In the genomic region with DNA sequence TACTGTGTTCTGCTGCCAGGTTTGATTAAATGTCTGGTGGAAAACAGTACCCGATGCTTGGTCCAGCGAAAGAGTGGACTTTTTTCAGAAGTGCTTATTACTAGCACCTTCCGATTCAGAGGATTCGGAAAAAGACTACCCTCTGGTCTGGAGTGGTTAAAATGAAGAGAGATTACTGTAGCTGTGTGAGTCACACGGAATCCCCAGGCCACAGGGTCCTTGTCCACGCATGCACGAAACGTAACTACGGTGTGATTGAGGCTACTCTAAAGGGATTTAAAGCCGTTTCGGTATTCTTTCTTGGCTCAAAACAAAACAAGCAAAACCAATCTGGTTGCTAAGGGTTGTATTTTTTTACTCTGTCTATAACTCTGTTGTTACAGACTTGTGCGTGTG, we compare ENCODE assay signal across 8 mouse cellular contexts. TPM values are rescaled to one million over a fixed set of nuclear protein-coding genes. Genes with fewer than 3 reads are reported as not detected.
DNase-seq lines count a peak whose midpoint lies in the region; ATAC-seq lines count a peak whose summit lies in the region.

No protein-coding gene starts in this region.

- H3K4me1 ChIP-seq in erythroblast, embryonic 14.5 days (ENCODE audit: control insufficient read depth): peaks cover 7% of the 10 kb centered on the region
- H3K4me1 ChIP-seq in limb, embryonic 13.5 days: peaks cover 21% of the 10 kb centered on the region
- peaks cover 8% of the 10 kb centered on the region for H3K4me1 ChIP-seq in stomach, embryonic 16.5 days (ENCODE audit: control insufficient read depth, insufficient read depth, low read length)

- H3K4me2 ChIP-seq in limb, embryonic 13.5 days (replicated peaks): peak overlapping the region; percentile 100
- H3K4me2 ChIP-seq in stomach, embryonic 16.5 days (ENCODE audit: low read depth, low read length): peak overlapping the region; percentile 75

- H3K4me3 ChIP-seq in erythroblast, embryonic 14.5 days (replicated peaks): peak overlapping the region; percentile 60
- peak overlapping the region; percentile 64 for H3K4me3 ChIP-seq in limb, embryonic 13.5 days
- H3K4me3 ChIP-seq in stomach, embryonic 16.5 days (replicated peaks; ENCODE audit: low read length): peak overlapping the region; percentile 67

- H3K9me3 ChIP-seq in erythroblast, embryonic 14.5 days (ENCODE audit: control insufficient read depth, low read length): no peaks in the 10 kb centered on the region; the same call in 1 of the 2 replicates
- no peaks in the 10 kb centered on the region for H3K9me3 ChIP-seq in limb, embryonic 13.5 days
- H3K9me3 ChIP-seq in stomach, embryonic 16.5 days (replicated peaks; ENCODE audit: control insufficient read depth, low read length): no peaks in the 10 kb centered on the region

- peak; percentile 35 for DNase-seq in retina, embryonic 14.5 days (ENCODE audit: low spot score)
- DNase-seq in retina, postnatal 1 day: no peak
- DNase-seq in c-Kit-positive CD71-positive TER-119-positive erythroid progenitor cells, embryonic 14.5 days (ENCODE audit: low spot score): no peak
- no peak for DNase-seq in left cerebral cortex, adult 11 months (ENCODE audit: low spot score)

- no peak overlapping the region for H3K27ac ChIP-seq in limb, embryonic 13.5 days
- H3K27ac ChIP-seq in stomach, embryonic 16.5 days (ENCODE audit: low read length): peak overlapping the region; percentile 89

- no peak overlapping the region for H3K9ac ChIP-seq in limb, embryonic 13.5 days
- H3K9ac ChIP-seq in stomach, embryonic 16.5 days (ENCODE audit: low read length): peak overlapping the region; percentile 79

- H3K36me3 ChIP-seq in erythroblast, embryonic 14.5 days (ENCODE audit: control insufficient read depth): no peaks in the 10 kb centered on the region
- H3K36me3 ChIP-seq in limb, embryonic 13.5 days: no peaks in the 10 kb centered on the region
- no peaks in the 10 kb centered on the region for H3K36me3 ChIP-seq in stomach, embryonic 16.5 days (ENCODE audit: control insufficient read depth, insufficient read depth, low read length)

- 6% methylated on average over 12 of the region's 12 CpGs for WGBS in limb, embryonic 13.5 days
- WGBS in stomach, embryonic 16.5 days: 5% methylated on average over 12 of the region's 12 CpGs

- H3K27me3 ChIP-seq in erythroblast, embryonic 14.5 days (ENCODE audit: control insufficient read depth): peaks cover 55% of the 10 kb centered on the region
- H3K27me3 ChIP-seq in limb, embryonic 13.5 days: peaks cover 62% of the 10 kb centered on the region
- peaks cover 25% of the 10 kb centered on the region for H3K27me3 ChIP-seq in stomach, embryonic 16.5 days (ENCODE audit: control insufficient read depth, insufficient read depth, low read length)

- ATAC-seq in erythroblast, adult 5-6 weeks (replicated peaks; ENCODE audit: low FRiP score, poor library complexity, severe bottlenecking): no peak
- ATAC-seq in limb, embryonic 13.5 days (ENCODE audit: low FRiP score, low read depth): no peak
- no peak for ATAC-seq in stomach, embryonic 16.5 days (ENCODE audit: insufficient read depth, low FRiP score)

RNA-seq across cellular contexts. Expression of a gene that starts 0.5 kb away (rescaled TPM):
- not detected in 2 replicates for polyA plus RNA-seq in erythroblast, embryonic 14.5 days (2012)
- not detected in 2 replicates for total RNA-seq in erythroblast, adult 5-6 weeks (2015; ENCODE audit: low replicate concordance)
- 1.4 TPM in 1 of 2 replicates, not detected in the other for total RNA-seq in erythroblast, adult 5-6 weeks (2017; ENCODE audit: low replicate concordance)
- polyA plus RNA-seq in limb, embryonic 13.5 days (2015; fragmentation: Nextera tagmentation; extraction: Ambion mirVana): 3.8 TPM in 2 replicates
- 65.9 and 76.9 TPM in 2 replicates for polyA plus RNA-seq in stomach, embryonic 16.5 days (2015; fragmentation: Nextera tagmentation; extraction: Ambion mirVana)

Comparison
In these comparisons a context has a peak if more than half of its experiments do, and no peak if none do; other contexts are left out.
1. RNA of a gene that starts 0.5 kb away (polyA plus RNA-seq): 65.9 to 76.9 TPM in stomach, embryonic 16.5 days; 3.8 TPM in limb, embryonic 13.5 days and not detected in erythroblast, embryonic 14.5 days; every median in the first group is over 10 times any median in the second.
2. Peak in every context shown above with its lines, with median percentiles within 50 percentile points of each other: H3K4me3 ChIP-seq.